Mouse (Mus musculus): ENCODE measurements around the gene Emp1. TPM values are rescaled to one million over a fixed set of nuclear protein-coding genes. Genes with fewer than 3 reads are reported as not detected.

Emp1 gene
- polyA plus RNA-seq, 1 experiment: 222 TPM

DNA sequence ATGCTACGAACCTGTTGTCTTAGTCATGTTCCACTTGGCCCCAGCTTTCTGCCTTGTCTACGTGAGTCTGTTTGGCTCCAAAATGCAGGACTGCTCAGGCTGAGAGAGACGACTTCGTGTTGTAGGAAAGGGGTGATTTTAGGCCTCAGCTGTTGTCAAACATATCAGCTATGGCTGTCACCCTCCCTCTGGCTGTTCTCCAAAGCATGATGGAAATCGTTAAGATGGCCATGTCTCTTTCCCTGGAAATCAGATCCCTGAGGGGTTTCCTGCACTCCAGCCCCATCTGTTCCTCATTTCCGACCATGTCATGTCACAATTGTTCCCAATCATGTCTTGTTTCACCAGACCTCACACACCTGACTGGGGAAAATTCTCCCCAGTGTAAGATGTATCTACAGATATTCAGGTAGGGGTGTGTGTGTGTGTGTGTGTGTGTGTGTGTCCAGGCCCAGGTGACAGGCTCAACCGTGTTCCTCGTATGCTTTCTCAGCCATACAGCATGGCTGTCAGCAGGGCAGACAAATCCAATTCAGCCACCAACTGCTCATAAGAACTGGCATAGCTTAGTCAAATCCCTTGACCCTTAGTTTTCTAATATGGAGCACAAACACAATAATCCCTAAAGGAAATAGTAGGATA lies 67.0 kb downstream of the Emp1 start:
- Histone ChIP-seq H3K27me3 (ENCODE audit: control insufficient read depth, insufficient read depth, insufficient read length) (no peaks in the 10 kb centered on the region), H3K36me3 (ENCODE audit: control insufficient read depth, insufficient read depth) (no peaks in the 10 kb centered on the region), H3K79me2 (ENCODE audit: control insufficient read depth, insufficient read depth) (no peaks in the 10 kb centered on the region), H3K4me3 (ENCODE audit: insufficient read depth, poor library complexity, severe bottlenecking) (no peak overlapping the region), H3ac (ENCODE audit: control insufficient read depth, insufficient read length, low read depth) (no peak overlapping the region), H3K79me3 (ENCODE audit: low read depth) (no peaks in the 10 kb centered on the region)
- no peak for TF ChIP-seq MAX (IDR thresholded peaks at IDR 0.05)
- TF ChIP-seq USF1 (IDR thresholded peaks at IDR 0.05; ENCODE audit: low read depth): no peak
- no peak for TF ChIP-seq MYOD1 (IDR thresholded peaks at IDR 0.05; ENCODE audit: control insufficient read depth, insufficient read length, low read depth)
- TF ChIP-seq CEBPB (IDR thresholded peaks at IDR 0.05; ENCODE audit: low read depth): no peak
- no peak for TF ChIP-seq MYOG (IDR thresholded peaks at IDR 0.05; ENCODE audit: control insufficient read depth, extremely low read depth, insufficient read length)
- no peak for TF ChIP-seq CTCF (IDR thresholded peaks at IDR 0.05; ENCODE audit: control insufficient read depth, insufficient read depth, insufficient read length)
- TF ChIP-seq FOSL1 (IDR thresholded peaks at IDR 0.05; ENCODE audit: insufficient read depth, low read length, poor library complexity, severe bottlenecking): no peak

DNA sequence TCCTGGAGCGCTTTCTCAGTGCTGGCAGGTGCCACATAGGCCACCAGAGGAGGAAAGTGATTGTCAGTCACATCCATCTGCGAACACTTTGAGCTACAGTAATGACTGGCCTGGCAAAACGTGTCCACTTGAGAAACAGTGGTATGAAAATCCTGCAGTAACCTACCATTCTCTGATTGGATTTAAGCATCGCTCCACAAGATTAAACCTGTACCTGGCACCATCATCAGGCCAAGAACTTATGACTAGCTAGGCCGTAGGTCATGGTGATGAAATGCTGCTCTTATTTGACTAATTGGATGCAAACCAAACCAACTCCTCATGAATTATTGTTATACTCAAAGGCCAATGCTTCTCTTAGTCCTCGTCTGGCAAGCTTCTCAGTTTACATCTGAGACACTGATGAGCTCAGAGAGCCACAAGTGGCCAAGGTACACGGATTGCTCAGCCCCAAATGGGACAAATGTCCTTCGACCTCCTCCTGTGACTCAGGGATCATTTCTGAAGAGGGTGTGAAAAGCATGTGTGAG lies 68.2 kb downstream of the Emp1 start:
- H3K36me3 ChIP-seq (ENCODE audit: control insufficient read depth, insufficient read depth): no peaks in the 10 kb centered on the region
- no peak for TF ChIP-seq USF1 (IDR thresholded peaks at IDR 0.05; ENCODE audit: low read depth)
- no peak for TF ChIP-seq MAX (IDR thresholded peaks at IDR 0.05)
- no peak for TF ChIP-seq MYOD1 (IDR thresholded peaks at IDR 0.05; ENCODE audit: control insufficient read depth, insufficient read length, low read depth)
- no peak for TF ChIP-seq CTCF (IDR thresholded peaks at IDR 0.05; ENCODE audit: control insufficient read depth, insufficient read depth, insufficient read length)
- no peak for TF ChIP-seq FOSL1 (IDR thresholded peaks at IDR 0.05; ENCODE audit: insufficient read depth, low read length, poor library complexity, severe bottlenecking)
- TF ChIP-seq MYOG (IDR thresholded peaks at IDR 0.05; ENCODE audit: control insufficient read depth, extremely low read depth, insufficient read length): no peak
- no peak for TF ChIP-seq CEBPB (IDR thresholded peaks at IDR 0.05; ENCODE audit: low read depth)
- no peak overlapping the region for H3K4me3 ChIP-seq (ENCODE audit: insufficient read depth, poor library complexity, severe bottlenecking)
- H3ac ChIP-seq (ENCODE audit: control insufficient read depth, insufficient read length, low read depth): no peak overlapping the region
- H3K79me2 ChIP-seq (ENCODE audit: control insufficient read depth, insufficient read depth): no peaks in the 10 kb centered on the region
- H3K79me3 ChIP-seq (ENCODE audit: low read depth): no peaks in the 10 kb centered on the region
- no peaks in the 10 kb centered on the region for H3K27me3 ChIP-seq (ENCODE audit: control insufficient read depth, insufficient read depth, insufficient read length)

Other genes starting within 250 kb of the Emp1 start
- gene Gprc5d, start 244.3 kb upstream of the Emp1 start, polyA plus RNA-seq (2012; fragmentation: generic; extraction: Trizol): not detected
- 4.6 TPM for gene Fam234b, start 164.6 kb upstream of the Emp1 start, polyA plus RNA-seq (2012; fragmentation: generic; extraction: Trizol)
- 18.4 TPM for gene Hebp1, start 164.5 kb upstream of the Emp1 start, polyA plus RNA-seq (2012; fragmentation: generic; extraction: Trizol)
- gene Gsg1, start 108.2 kb upstream of the Emp1 start, polyA plus RNA-seq (2012; fragmentation: generic; extraction: Trizol): 0.15 TPM
- 0.41 TPM for gene Pbp2, start 52.1 kb upstream of the Emp1 start, polyA plus RNA-seq (2012; fragmentation: generic; extraction: Trizol)

All from C2C12 (cell line).